Comparison of ENCODE assay signal across 17 mouse cellular contexts in the genomic region with DNA sequence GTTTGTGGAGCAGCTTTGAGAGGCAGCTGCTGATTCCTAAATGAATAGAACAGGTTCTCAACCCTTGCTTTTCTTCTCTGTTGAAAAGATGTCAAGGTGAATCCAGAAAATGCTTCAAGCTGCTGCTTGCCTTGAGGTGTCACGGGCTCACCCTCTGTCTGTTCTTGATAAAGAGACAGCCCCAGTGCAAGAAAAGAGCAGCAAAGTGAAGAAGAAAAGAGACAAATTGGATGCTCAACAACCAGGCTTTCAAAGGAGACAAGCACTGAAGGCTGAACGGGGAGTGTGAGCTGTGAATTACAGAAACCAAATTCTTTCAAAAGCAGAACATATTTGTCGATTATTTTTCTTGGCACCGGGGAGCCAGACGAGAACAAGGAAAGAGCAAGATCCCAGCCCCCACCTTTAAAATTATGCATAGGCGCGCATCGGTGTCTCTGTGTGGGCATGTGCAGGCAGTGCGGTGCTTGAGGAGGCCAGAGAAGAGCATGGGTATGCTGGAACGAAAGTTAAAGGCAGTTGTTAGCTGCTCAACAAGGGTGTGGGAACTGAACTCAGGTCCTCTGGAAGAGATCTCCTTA.
DNase-seq lines count a peak whose midpoint lies in the region; ATAC-seq lines count a peak whose summit lies in the region.
"Had no signal": no experiment of that assay in that cellular context is flagged by ENCODE, and none has a peak within 500 bp of the region (broad histone marks: within the 10 kb centered on the region; RNA-seq: fewer than 3 reads in every experiment).

No protein-coding gene starts in this region.

- 74% methylated on average over 10 of the region's 10 CpGs for WGBS in forebrain, embryonic 13.5 days
- 87% methylated on average over 10 of the region's 10 CpGs for WGBS in forebrain, embryonic 10.5 days
- 66% methylated on average over 10 of the region's 10 CpGs for WGBS in midbrain, embryonic 16.5 days
- 78% methylated on average over 10 of the region's 10 CpGs for WGBS in midbrain, embryonic 14.5 days
- 64% methylated on average over 10 of the region's 10 CpGs for WGBS in kidney, embryonic 15.5 days

- no peak overlapping the region for H3K9ac ChIP-seq in forebrain, embryonic 13.5 days
- H3K9ac ChIP-seq in midbrain, embryonic 16.5 days (ENCODE audit: low read depth, low read length), result no peak overlapping the region
- no peak overlapping the region for H3K9ac ChIP-seq in midbrain, embryonic 14.5 days (replicated peaks; ENCODE audit: low read length)
- H3K9ac ChIP-seq in kidney, embryonic 15.5 days, result no peak overlapping the region
- H3K9ac ChIP-seq: heart, embryonic 13.5 days; limb, embryonic 13.5 days; liver, embryonic 15.5 days; neural tube, embryonic 13.5 days had no signal

- H3K4me1 ChIP-seq in forebrain, embryonic 13.5 days, result peaks cover 28% of the 10 kb centered on the region
- peaks cover 6% of the 10 kb centered on the region; the same call in 1 of the 2 replicates for H3K4me1 ChIP-seq in forebrain, embryonic 10.5 days
- H3K4me1 ChIP-seq in midbrain, embryonic 16.5 days (ENCODE audit: control insufficient read depth, insufficient read depth, low read length), result peaks cover 7% of the 10 kb centered on the region; the same call in 1 of the 2 replicates
- H3K4me1 ChIP-seq in midbrain, embryonic 14.5 days (ENCODE audit: control insufficient read depth, insufficient read depth, low read length), result 0 out of 2 replicates have a peak, but pooled peaks cover 7% of the 10 kb centered on the region
- no peaks in the 10 kb centered on the region for H3K4me1 ChIP-seq in kidney, embryonic 15.5 days

- ATAC-seq in forebrain, embryonic 13.5 days, result no peak
- ATAC-seq in midbrain, embryonic 16.5 days, result no peak
- no peak for ATAC-seq in midbrain, embryonic 14.5 days (ENCODE audit: low FRiP score, low TSS enrichment)
- ATAC-seq in kidney, embryonic 15.5 days (replicated peaks; ENCODE audit: low FRiP score), result no peak
- ATAC-seq: lung, postnatal 0 days had no signal

- H3K27me3 ChIP-seq in forebrain, embryonic 13.5 days, result no peaks in the 10 kb centered on the region
- peaks cover 7% of the 10 kb centered on the region for H3K27me3 ChIP-seq in forebrain, embryonic 10.5 days (ENCODE audit: poor library complexity, severe bottlenecking)
- H3K27me3 ChIP-seq in midbrain, embryonic 16.5 days (ENCODE audit: control insufficient read depth, insufficient read depth, low read depth, low read length), result no peaks in the 10 kb centered on the region
- no peaks in the 10 kb centered on the region for H3K27me3 ChIP-seq in midbrain, embryonic 14.5 days (ENCODE audit: control insufficient read depth, insufficient read depth, low read length)
- no peaks in the 10 kb centered on the region for H3K27me3 ChIP-seq in kidney, embryonic 15.5 days
- H3K27me3 ChIP-seq: heart, embryonic 13.5 days; limb, embryonic 13.5 days; liver, embryonic 15.5 days; neural tube, embryonic 13.5 days had no signal

- H3K4me3 ChIP-seq in forebrain, embryonic 13.5 days, result no peak overlapping the region
- H3K4me3 ChIP-seq in forebrain, embryonic 10.5 days, result no peak overlapping the region
- H3K4me3 ChIP-seq in midbrain, embryonic 16.5 days (ENCODE audit: low read depth, low read length), result no peak overlapping the region
- H3K4me3 ChIP-seq in midbrain, embryonic 14.5 days (replicated peaks; ENCODE audit: low read depth, low read length), result no peak overlapping the region
- H3K4me3 ChIP-seq in kidney, embryonic 15.5 days (replicated peaks), result no peak overlapping the region
- H3K4me3 ChIP-seq: heart, embryonic 13.5 days; limb, embryonic 13.5 days; liver, embryonic 15.5 days; neural tube, embryonic 13.5 days had no signal

- H3K36me3 ChIP-seq in forebrain, embryonic 13.5 days (ENCODE audit: poor library complexity, severe bottlenecking), result no peaks in the 10 kb centered on the region
- no peaks in the 10 kb centered on the region for H3K36me3 ChIP-seq in forebrain, embryonic 10.5 days (replicated peaks)
- H3K36me3 ChIP-seq in midbrain, embryonic 16.5 days (ENCODE audit: control insufficient read depth, insufficient read depth, low read length), result no peaks in the 10 kb centered on the region
- no peaks in the 10 kb centered on the region for H3K36me3 ChIP-seq in midbrain, embryonic 14.5 days (ENCODE audit: control insufficient read depth, insufficient read depth, low read length)
- no peaks in the 10 kb centered on the region for H3K36me3 ChIP-seq in kidney, embryonic 15.5 days
- H3K36me3 ChIP-seq: heart, embryonic 13.5 days; limb, embryonic 13.5 days; liver, embryonic 15.5 days; neural tube, embryonic 13.5 days had no signal

- H3K27ac ChIP-seq in forebrain, embryonic 13.5 days, result peak overlapping the region; percentile 38; the same call in 1 of the 2 replicates
- H3K27ac ChIP-seq in forebrain, embryonic 10.5 days, result no peak overlapping the region
- 0 out of 2 replicates have a peak overlapping the region, but pooled peaks have one; percentile 24 for H3K27ac ChIP-seq in midbrain, embryonic 16.5 days (ENCODE audit: low read length)
- H3K27ac ChIP-seq in midbrain, embryonic 14.5 days (replicated peaks; ENCODE audit: low read depth, low read length), result no peak overlapping the region; the same call in 1 of the 2 replicates
- H3K27ac ChIP-seq in kidney, embryonic 15.5 days, result no peak overlapping the region
- H3K27ac ChIP-seq: heart, embryonic 13.5 days; limb, embryonic 13.5 days; liver, embryonic 15.5 days; neural tube, embryonic 13.5 days had no signal

- H3K9me3 ChIP-seq in forebrain, embryonic 13.5 days (replicated peaks), result no peaks in the 10 kb centered on the region
- H3K9me3 ChIP-seq in forebrain, embryonic 10.5 days, result no peaks in the 10 kb centered on the region
- no peaks in the 10 kb centered on the region for H3K9me3 ChIP-seq in midbrain, embryonic 16.5 days (replicated peaks; ENCODE audit: control insufficient read depth, low read length, poor library complexity, severe bottlenecking)
- H3K9me3 ChIP-seq in midbrain, embryonic 14.5 days (ENCODE audit: control insufficient read depth, low read length), result no peaks in the 10 kb centered on the region
- H3K9me3 ChIP-seq in kidney, embryonic 15.5 days (replicated peaks), result no peaks in the 10 kb centered on the region
- H3K9me3 ChIP-seq: heart, embryonic 13.5 days; limb, embryonic 13.5 days; liver, embryonic 15.5 days; neural tube, embryonic 13.5 days had no signal

- no peak overlapping the region for H3K4me2 ChIP-seq in forebrain, embryonic 13.5 days
- no peak overlapping the region for H3K4me2 ChIP-seq in midbrain, embryonic 16.5 days (ENCODE audit: low read length)
- no peak overlapping the region for H3K4me2 ChIP-seq in midbrain, embryonic 14.5 days (ENCODE audit: low read length)
- H3K4me2 ChIP-seq in kidney, embryonic 15.5 days, result no peak overlapping the region
- H3K4me2 ChIP-seq: heart, embryonic 13.5 days; limb, embryonic 13.5 days; liver, embryonic 15.5 days; neural tube, embryonic 13.5 days had no signal

- no peak for DNase-seq in forebrain, embryonic 10.5 days (ENCODE audit: extremely low spot score, low spot score)
- peak; percentile 17 to 29 for DNase-seq in heart, adult 9 months (ENCODE audit: low spot score in 2 of 2)
- DNase-seq in heart, postnatal 4 days, result no peak
- no peak for DNase-seq in midbrain, embryonic 14.5 days
- no peak for DNase-seq in cerebellum, adult 11-12 months
- DNase-seq: gastrocnemius, postnatal 14 days; kidney, adult 2 months; kidney, postnatal 25 days; thymus, postnatal 25 days had no signal

Comparison
In these comparisons a context has a peak if more than half of its experiments do, and no peak if none do; other contexts are left out.
1. H3K27ac ChIP-seq: peak in forebrain, embryonic 13.5 days (single experiment) and midbrain, embryonic 16.5 days (single experiment); none in forebrain, embryonic 10.5 days (single experiment), midbrain, embryonic 14.5 days (single experiment) and kidney, embryonic 15.5 days (single experiment).
2. DNase-seq: peak in heart, adult 9 months (2 of 2); none in forebrain, embryonic 10.5 days (single experiment), heart, postnatal 4 days (single experiment), midbrain, embryonic 14.5 days (single experiment) and cerebellum, adult 11-12 months (single experiment).